Mouse (Mus musculus) hindbrain, embryonic 14.5 days (tissue): ENCODE results near the gene Medag. TPM values are rescaled to one million over a fixed set of nuclear protein-coding genes. Genes with fewer than 3 reads are reported as not detected.

Experiments
- ATAC-seq: fragments of 200-750 bp; cut with Nextera tagmentation; 2 replicates; pipeline ENCODE4 v1.8.0; 2017; ENCODE audit warnings: moderate number of reproducible peaks, mild to moderate bottlenecking, moderate TSS enrichment, moderate library complexity; ENCODE audit not compliant: low FRiP score
- DNase-seq: peaks from one replicate; pipeline ENCODE4 v3.0.0-alpha.2; 2015; ENCODE audit warnings: low spot score
- H3K27ac ChIP-seq: fragments of 300-500 bp; sonication (generic); 2 replicates; pipeline ENCODE4 v1.5.1; 2014; ENCODE audit warnings: mild to moderate bottlenecking, moderate library complexity
- H3K27me3 ChIP-seq: fragments of 300-500 bp; sonication (generic); 2 replicates; pipeline ENCODE4 v1.6.1; 2014; ENCODE audit warnings: mild to moderate bottlenecking, low read length, mixed read lengths; ENCODE audit not compliant: control insufficient read depth, insufficient read depth
- H3K36me3 ChIP-seq: fragments of 300-500 bp; sonication (generic); replicated peaks from 2 replicates; pipeline ENCODE4 v1.6.1; 2014; ENCODE audit not compliant: control insufficient read depth, insufficient read depth
- H3K4me1 ChIP-seq: fragments of 300-500 bp; sonication (generic); replicated peaks from 2 replicates; pipeline ENCODE4 v1.6.1; 2014; ENCODE audit warnings: antibody characterized with exemption, low read length, mixed read lengths; ENCODE audit not compliant: control insufficient read depth, insufficient read depth
- H3K4me2 ChIP-seq: fragments of 300-500 bp; sonication (generic); replicated peaks from 2 replicates; pipeline ENCODE4 v1.6.1; 2014; ENCODE audit warnings: mild to moderate bottlenecking, moderate library complexity
- H3K4me3 ChIP-seq: fragments of 300-500 bp; sonication (generic); replicated peaks from 2 replicates; pipeline ENCODE4 v1.5.1; 2014; ENCODE audit warnings: mild to moderate bottlenecking, low read length
- H3K9ac ChIP-seq: fragments of 300-500 bp; sonication (generic); 2 replicates; pipeline ENCODE4 v1.6.1; 2014
- H3K9me3 ChIP-seq: fragments of 300-500 bp; sonication (generic); 2 replicates; pipeline ENCODE4 v1.6.1; 2016; ENCODE audit warnings: low read length; ENCODE audit not compliant: control insufficient read depth
- WGBS: fragments of 180-500 bp; shearing (Covaris S2); extraction: QIAGEN DNeasy Blood & Tissue Kit; methylation state at CpG from one replicate; pipeline ENCODE4 v1.1.7; 2014; 5-methylcytosine and 5-hydroxymethylcytosine counted together
- polyA plus RNA-seq: library from polyadenylated mRNA; unstranded; fragments of >200 nt; fragmentation: Nextera tagmentation; extraction: Ambion mirVana; gene quantifications from 2 replicates; pipeline ENCODE4 v1.2.1, GENCODE M21; 2014

The Medag gene
- polyA plus RNA-seq, 1 experiment from 2014 or later = 2.5 TPM

- DNase-seq = no peak
- Histone ChIP-seq H3K27ac (no peak overlapping the region), H3K4me1 (peaks cover 17% of the 10 kb centered on the region), H3K36me3 (no peaks in the 10 kb centered on the region), H3K4me3 (no peak overlapping the region), H3K9ac (no peak overlapping the region), H3K4me2 (no peak overlapping the region), H3K9me3 (no peaks in the 10 kb centered on the region), H3K27me3 (0 out of 2 replicates have a peak, but pooled peaks cover 5% of the 10 kb centered on the region)
- WGBS = 82% methylated on average over 9 of the region's 9 CpGs
- ATAC-seq = no peak
These were observed 3.0 kb downstream of the Medag start for GRCm38 (mm10) chr5:149414369-149415167.

- no peak overlapping the region for H3K4me3 ChIP-seq
- H3K9me3 ChIP-seq = no peaks in the 10 kb centered on the region
- H3K4me2 ChIP-seq = no peak overlapping the region
- 93% methylated on average over 4 of the region's 4 CpGs for WGBS
- ATAC-seq (no peak), DNase-seq (no peak)
- no peak overlapping the region for H3K9ac ChIP-seq
- no peaks in the 10 kb centered on the region for H3K27me3 ChIP-seq
- peaks cover under 1% of the 10 kb centered on the region; the same call in 1 of the 2 replicates for H3K4me1 ChIP-seq
- no peak overlapping the region for H3K27ac ChIP-seq
- H3K36me3 ChIP-seq = no peaks in the 10 kb centered on the region
These were observed 5.8 kb downstream of the Medag start for GRCm38 (mm10) chr5:149417381-149417780.

- Histone ChIP-seq H3K27ac (no peak overlapping the region), H3K36me3 (no peaks in the 10 kb centered on the region), H3K9ac (no peak overlapping the region), H3K4me2 (no peak overlapping the region), H3K4me1 (peaks cover 16% of the 10 kb centered on the region), H3K4me3 (no peak overlapping the region), H3K27me3 (no peaks in the 10 kb centered on the region), H3K9me3 (no peaks in the 10 kb centered on the region)
- ATAC-seq (no peak), DNase-seq (no peak)
- WGBS = 100% methylated on average over 3 of the region's 3 CpGs
These were observed 15.0 kb downstream of the Medag start for GRCm38 (mm10) chr5:149426525-149426924.

GRCm38 (mm10) chr5:149427277-149428060, 15.9 kb downstream of the Medag start:
- DNase-seq (no peak), ATAC-seq (no peak)
- Histone ChIP-seq H3K4me2 (no peak overlapping the region), H3K4me3 (no peak overlapping the region), H3K9me3 (no peaks in the 10 kb centered on the region), H3K36me3 (no peaks in the 10 kb centered on the region), H3K27ac (no peak overlapping the region), H3K9ac (no peak overlapping the region), H3K27me3 (no peaks in the 10 kb centered on the region), H3K4me1 (peaks cover 16% of the 10 kb centered on the region)
- 93% methylated on average over 8 of the region's 8 CpGs for WGBS

- DNase-seq (peak; percentile 50), ATAC-seq (peak; percentile 78)
- Histone ChIP-seq H3K9me3 (no peaks in the 10 kb centered on the region), H3K4me2 (0 out of 2 replicates have a peak overlapping the region, but pooled peaks have one; percentile 9), H3K4me1 (peaks cover 16% of the 10 kb centered on the region), H3K27me3 (no peaks in the 10 kb centered on the region), H3K27ac (peak overlapping the region; percentile 71), H3K36me3 (no peaks in the 10 kb centered on the region), H3K4me3 (no peak overlapping the region), H3K9ac (peak overlapping the region; percentile 4; the same call in 1 of the 2 replicates)
- WGBS = 7% methylated on average over 6 of the region's 6 CpGs
These were observed 16.8 kb downstream of the Medag start for GRCm38 (mm10) chr5:149428347-149428746.

- DNase-seq (peak; percentile 59), ATAC-seq (peak; percentile 43; the same call in 1 of the 2 replicates)
- H3K4me1 ChIP-seq = peaks cover 16% of the 10 kb centered on the region
- no peaks in the 10 kb centered on the region for H3K9me3 ChIP-seq
- H3K36me3 ChIP-seq = no peaks in the 10 kb centered on the region
- peak overlapping the region; percentile 71 for H3K27ac ChIP-seq
- WGBS = 49% methylated on average over 2 of the region's 2 CpGs
- H3K9ac ChIP-seq = peak overlapping the region; percentile 4; the same call in 1 of the 2 replicates
- H3K4me2 ChIP-seq = no peak overlapping the region
- H3K4me3 ChIP-seq = no peak overlapping the region
- no peaks in the 10 kb centered on the region for H3K27me3 ChIP-seq
These were observed 17.3 kb downstream of the Medag start for GRCm38 (mm10) chr5:149428810-149429255.

GRCm38 (mm10) chr5:149429541-149429940, 18.0 kb downstream of the Medag start:
- WGBS = 81% methylated on average over 4 of the region's 4 CpGs
- Histone ChIP-seq H3K4me1 (peaks cover 16% of the 10 kb centered on the region), H3K4me3 (no peak overlapping the region), H3K36me3 (no peaks in the 10 kb centered on the region), H3K9me3 (no peaks in the 10 kb centered on the region), H3K27ac (no peak overlapping the region), H3K9ac (no peak overlapping the region), H3K4me2 (no peak overlapping the region), H3K27me3 (no peaks in the 10 kb centered on the region)
- ATAC-seq = no peak
- DNase-seq = no peak

- DNase-seq = no peak
- ATAC-seq = no peak
- Histone ChIP-seq H3K9me3 (no peaks in the 10 kb centered on the region), H3K4me1 (peaks cover 16% of the 10 kb centered on the region), H3K4me3 (no peak overlapping the region), H3K9ac (no peak overlapping the region), H3K27me3 (no peaks in the 10 kb centered on the region), H3K4me2 (no peak overlapping the region), H3K27ac (no peak overlapping the region), H3K36me3 (no peaks in the 10 kb centered on the region)
- 92% methylated on average over 3 of the region's 3 CpGs for WGBS
These were observed 19.4 kb downstream of the Medag start for GRCm38 (mm10) chr5:149430943-149431342.

GRCm38 (mm10) chr5:149433618-149434017, 22.1 kb downstream of the Medag start:
- Histone ChIP-seq H3K36me3 (no peaks in the 10 kb centered on the region), H3K4me2 (no peak overlapping the region), H3K9ac (no peak overlapping the region), H3K27me3 (no peaks in the 10 kb centered on the region), H3K27ac (no peak overlapping the region), H3K4me3 (no peak overlapping the region), H3K9me3 (no peaks in the 10 kb centered on the region), H3K4me1 (peaks cover 9% of the 10 kb centered on the region)
- ATAC-seq = no peak
- WGBS = 70% methylated on average over 7 of the region's 7 CpGs
- DNase-seq = no peak
